Mouse (Mus musculus) forebrain, embryonic 13.5 days (tissue): ENCODE data around the gene Cacna1s. TPM values are rescaled to one million over a fixed set of nuclear protein-coding genes. Genes with fewer than 3 reads are reported as not detected.

Experiments used
- polyA plus RNA-seq: library from polyadenylated mRNA; unstranded; fragments of >200 nt; fragmentation: Nextera tagmentation; extraction: Ambion mirVana; gene quantifications from 2 replicates; pipeline ENCODE4 v1.2.1, GENCODE M21; 2015

The Cacna1s gene
- polyA plus RNA-seq, 1 experiment from 2014 or later = not detected

Other genes starting within 250 kb of the Cacna1s start
- 0.11 and 0.36 TPM in 2 replicates for gene Lad1, start 234.2 kb upstream of the Cacna1s start, polyA plus RNA-seq
- 0.36 and 9.2 TPM in 2 replicates for gene Tnnt2, start 216.4 kb upstream of the Cacna1s start, polyA plus RNA-seq
- gene Pkp1, start 133.5 kb upstream of the Cacna1s start, polyA plus RNA-seq = not detected in 2 replicates
- not detected in 2 replicates for gene Igfn1, start 46.4 kb upstream of the Cacna1s start, polyA plus RNA-seq
- 130 and 149 TPM in 2 replicates for gene Tmem9, start 44.6 kb upstream of the Cacna1s start, polyA plus RNA-seq
- not detected in 2 replicates for gene Ascl5, start 1.9 kb upstream of the Cacna1s start, polyA plus RNA-seq
- gene Kif21b, start 78.6 kb downstream of the Cacna1s start, polyA plus RNA-seq = 43.4 and 45.5 TPM in 2 replicates
- 0.20 TPM in 1 of 2 replicates, not detected in the other for gene Mroh3, start 160.1 kb downstream of the Cacna1s start, polyA plus RNA-seq
- gene Inava, start 181.5 kb downstream of the Cacna1s start, polyA plus RNA-seq = 8.3 and 10.0 TPM in 2 replicates
- not detected in 2 replicates for gene Gpr25, start 208.1 kb downstream of the Cacna1s start, polyA plus RNA-seq